Mouse (Mus musculus) megakaryocyte, embryonic 14.5 days (primary cell): ENCODE results near the gene Nrxn2.

Source experiments
- FLI1 ChIP-seq: IDR thresholded peaks from 2 replicates; pipeline ENCODE4 v1.6.1; 2012; ENCODE audit warnings: low read length, inconsistent platforms, mixed read lengths
- GATA1 ChIP-seq: IDR thresholded peaks from 3 replicates; pipeline ENCODE4 v1.6.1; 2012; ENCODE audit warnings: mixed read lengths, low read length, inconsistent platforms, borderline replicate concordance

DNA sequence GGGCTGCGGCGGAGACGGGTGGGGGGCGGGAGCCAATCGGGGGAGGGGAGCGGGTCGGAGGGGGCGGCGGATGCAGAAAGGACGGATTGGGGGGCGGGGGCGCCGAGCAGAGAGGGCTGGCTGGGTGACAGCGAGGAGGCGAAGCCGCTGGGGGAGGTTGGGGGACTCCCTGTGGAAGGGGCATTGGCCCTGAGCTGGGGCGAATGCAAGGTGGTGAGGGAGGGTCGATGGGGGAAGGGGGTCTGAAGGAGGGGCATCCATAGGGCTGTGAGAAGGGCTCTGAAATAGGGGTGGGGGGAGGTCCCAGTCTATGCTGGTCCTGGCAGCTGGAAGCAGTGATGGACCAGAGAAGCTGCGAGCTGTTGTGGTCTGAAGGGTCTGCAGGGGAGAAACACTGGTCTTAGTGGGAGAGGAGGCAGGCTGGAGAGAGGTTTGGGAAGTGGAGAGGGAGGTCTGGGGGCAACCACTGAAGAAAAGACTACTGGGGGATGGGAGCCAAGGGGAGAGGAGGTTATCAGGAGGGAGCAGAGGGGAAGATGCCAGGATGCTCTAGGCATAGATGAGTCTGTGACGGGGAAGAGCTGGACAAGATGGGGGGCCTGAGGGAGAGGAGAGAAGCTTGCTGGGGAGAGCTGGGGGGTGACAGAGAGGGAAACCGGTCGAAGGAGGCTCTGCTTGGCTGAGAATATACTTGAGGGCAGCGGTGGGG lies 607 bp downstream of the Nrxn2 start:
- TF ChIP-seq GATA1: no peak
- TF ChIP-seq FLI1: no peak
